Mouse (Mus musculus) liver, adult 2 months (tissue): ENCODE results near the gene Pfkp. TPM values are rescaled to one million over a fixed set of nuclear protein-coding genes. Genes with fewer than 3 reads are reported as not detected.

Source experiments
- DNase-seq: peaks from one replicate; pipeline ENCODE4 v3.0.0-alpha.2; 2011; ENCODE audit warnings: low read depth, low spot score; ENCODE audit errors: extremely low read depth
- H3K27ac ChIP-seq: fragments of 200-500 bp; replicated peaks from 2 replicates; pipeline ENCODE4 v1.5.1; 2012; ENCODE audit warnings: low read depth, mild to moderate bottlenecking, control low read depth, inconsistent platforms, low read length; ENCODE audit not compliant: insufficient read depth
- H3K27me3 ChIP-seq: fragments of 200-500 bp; 2 replicates; pipeline ENCODE4 v1.6.1; 2012; ENCODE audit warnings: mild to moderate bottlenecking, moderate library complexity, low read length, inconsistent platforms; ENCODE audit not compliant: control insufficient read depth, insufficient read depth
- H3K36me3 ChIP-seq: fragments of 200-500 bp; 2 replicates; pipeline ENCODE4 v1.6.1; 2012; ENCODE audit warnings: low read length, inconsistent platforms; ENCODE audit not compliant: control insufficient read depth, insufficient read depth
- H3K4me1 ChIP-seq: fragments of 200-500 bp; 2 replicates; pipeline ENCODE4 v1.6.1; 2011; ENCODE audit warnings: low read length; ENCODE audit not compliant: control insufficient read depth, insufficient read depth
- H3K4me3 ChIP-seq: fragments of 200-500 bp; 2 replicates; pipeline ENCODE4 v1.5.1; 2011; ENCODE audit warnings: low read depth, mild to moderate bottlenecking, control low read depth, low read length, moderate library complexity; ENCODE audit not compliant: insufficient read depth
- H3K79me2 ChIP-seq: fragments of 200-500 bp; 2 replicates; pipeline ENCODE4 v1.6.1; 2012; ENCODE audit warnings: inconsistent platforms, mild to moderate bottlenecking, low read length, moderate library complexity; ENCODE audit not compliant: control insufficient read depth, insufficient read depth
- H3K9ac ChIP-seq: fragments of 200-500 bp; 2 replicates; pipeline ENCODE4 v1.6.1; 2012; ENCODE audit warnings: low read depth, mild to moderate bottlenecking, control low read depth, inconsistent platforms, low read length
- CTCF ChIP-seq: fragments of 200-500 bp; IDR thresholded peaks from 2 replicates; pipeline ENCODE4 v1.5.1; 2011; ENCODE audit warnings: low read depth, low read length, control low read depth
- POLR2A ChIP-seq: fragments of 200-500 bp; IDR thresholded peaks from 2 replicates; pipeline ENCODE4 v1.6.1; 2011; ENCODE audit warnings: low read length, control low read depth; ENCODE audit not compliant: insufficient read depth; ENCODE audit errors: extremely low read depth
- WGBS: fragments of 180-500 bp; shearing (Covaris S2); methylation state at CpG from one replicate; pipeline ENCODE4 v1.1.7; 2018; 5-methylcytosine and 5-hydroxymethylcytosine counted together
- polyA plus RNA-seq: library from polyadenylated mRNA; depleted of rRNA; stranded (reverse); fragments of >200 nt; gene quantifications from 2 replicates; pipeline ENCODE4 v1.2.3, GENCODE M21; 2012
- total RNA-seq: library from RNA; depleted of rRNA; stranded (reverse); fragments of >200 nt; gene quantifications from 2 replicates; pipeline ENCODE4 v1.2.3, GENCODE M21; 2014

Gene Pfkp
- total and polyA plus RNA-seq, 2 experiments = 1.8 to 2.8 TPM

DNA sequence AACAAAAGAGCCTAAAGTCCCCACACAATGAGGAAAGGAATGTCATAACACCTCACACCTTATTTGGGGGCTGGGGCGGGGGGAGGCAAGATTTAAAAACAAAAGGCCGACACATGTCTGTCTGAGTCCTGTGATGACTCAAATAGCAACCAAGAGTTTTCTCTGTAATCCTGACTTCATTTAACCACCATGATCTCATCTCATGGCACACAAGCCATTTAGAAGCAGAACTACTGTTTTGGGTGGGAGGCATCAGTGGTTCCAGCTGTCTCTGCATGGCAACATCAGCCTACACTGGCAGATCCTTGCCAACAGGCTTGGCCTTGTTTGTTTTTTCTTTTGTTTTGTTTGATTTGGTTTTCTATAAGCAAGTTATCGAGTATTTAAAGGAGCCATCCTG, 29.9 kb downstream of the Pfkp start:
- WGBS = 88% methylated on average over 3 of the region's 3 CpGs
- H3K27me3 ChIP-seq = no peaks in the 10 kb centered on the region
- no peaks in the 10 kb centered on the region for H3K4me1 ChIP-seq
- H3K79me2 ChIP-seq = no peaks in the 10 kb centered on the region
- no peak overlapping the region for H3K4me3 ChIP-seq
- H3K36me3 ChIP-seq = no peaks in the 10 kb centered on the region
- H3K27ac ChIP-seq = no peak overlapping the region
- DNase-seq = no peak
- no peak overlapping the region for H3K9ac ChIP-seq
- TF ChIP-seq POLR2A (no peak), CTCF (no peak)

DNA sequence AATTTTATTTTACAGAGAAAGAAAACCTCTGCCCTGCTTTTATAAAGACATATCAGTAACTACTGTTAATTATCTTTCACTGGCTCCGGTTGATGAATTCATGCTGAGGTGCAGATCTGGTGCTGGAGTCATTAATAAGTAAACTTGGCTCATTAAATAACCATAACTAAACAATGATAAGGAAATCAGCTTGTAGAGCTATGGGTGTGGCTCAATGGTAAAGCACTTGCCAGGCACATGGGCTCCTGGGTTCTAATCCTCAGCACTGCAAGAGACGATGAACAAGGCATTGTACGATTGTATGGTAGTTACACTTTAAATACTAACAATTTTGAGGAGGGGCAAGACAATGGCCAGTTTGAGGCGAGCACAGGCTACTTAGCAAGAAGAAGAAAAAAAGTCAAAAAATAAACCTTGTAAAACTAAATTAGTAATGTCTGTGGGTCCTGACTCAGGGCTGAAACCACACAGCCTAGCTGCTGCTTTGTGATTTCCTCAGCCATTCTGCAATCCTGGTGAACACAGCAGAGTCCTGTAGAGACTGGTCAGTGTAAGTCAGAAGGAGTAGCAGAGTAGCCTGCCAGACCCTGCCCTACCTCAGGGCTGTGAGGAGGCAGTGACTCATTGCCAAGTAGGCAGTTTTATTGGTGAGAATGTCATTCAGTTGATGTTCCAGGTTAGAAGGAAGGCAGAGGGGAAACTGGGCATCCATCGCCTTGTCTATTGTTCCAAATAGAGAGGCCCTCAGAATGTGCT, 34.7 kb downstream of the Pfkp start:
- H3K27me3 ChIP-seq = no peaks in the 10 kb centered on the region
- no peaks in the 10 kb centered on the region for H3K79me2 ChIP-seq
- no peaks in the 10 kb centered on the region for H3K4me1 ChIP-seq
- no peaks in the 10 kb centered on the region for H3K36me3 ChIP-seq
- WGBS = 92% methylated on average over 5 of the region's 5 CpGs
- DNase-seq = no peak
- no peak overlapping the region for H3K4me3 ChIP-seq
- H3K9ac ChIP-seq = no peak overlapping the region
- no peak overlapping the region for H3K27ac ChIP-seq
- TF ChIP-seq POLR2A = no peak
- TF ChIP-seq CTCF = no peak

DNA sequence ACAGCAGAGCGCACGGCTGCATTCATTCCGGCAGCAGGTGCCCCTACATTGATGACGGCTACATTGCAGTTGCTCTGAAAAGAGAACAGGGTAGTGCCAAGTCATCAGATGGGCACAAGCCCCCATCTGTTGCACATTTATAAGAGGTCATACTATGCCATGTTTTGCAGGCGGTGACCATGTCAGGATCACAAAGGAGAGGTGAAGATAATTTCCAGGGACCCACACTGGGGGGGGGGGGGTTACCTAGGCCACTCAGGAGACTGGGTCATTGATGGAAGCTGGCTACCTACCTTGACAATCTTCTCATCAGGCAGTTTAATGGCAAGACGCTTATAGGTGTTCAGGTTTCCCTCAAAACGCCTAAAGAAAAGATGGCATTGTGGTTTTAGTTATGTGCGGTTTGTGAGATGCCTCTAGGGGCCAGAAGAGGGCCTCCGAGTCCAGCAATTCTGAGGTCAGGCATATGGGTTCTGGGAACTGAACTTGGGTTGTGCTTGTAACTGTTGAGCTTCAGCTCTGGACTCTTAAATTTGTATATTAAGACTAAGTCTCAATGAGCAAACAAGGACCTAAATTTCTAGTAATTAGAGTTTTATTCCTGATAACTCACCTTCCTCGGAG, 45.7 kb downstream of the Pfkp start:
- H3K4me1 ChIP-seq = no peaks in the 10 kb centered on the region
- DNase-seq = no peak
- TF ChIP-seq POLR2A = no peak
- H3K79me2 ChIP-seq = no peaks in the 10 kb centered on the region
- no peak overlapping the region for H3K4me3 ChIP-seq
- H3K27me3 ChIP-seq = no peaks in the 10 kb centered on the region
- 87% methylated on average over 10 of the region's 10 CpGs for WGBS
- H3K27ac ChIP-seq = no peak overlapping the region
- no peaks in the 10 kb centered on the region for H3K36me3 ChIP-seq
- no peak overlapping the region for H3K9ac ChIP-seq

DNA sequence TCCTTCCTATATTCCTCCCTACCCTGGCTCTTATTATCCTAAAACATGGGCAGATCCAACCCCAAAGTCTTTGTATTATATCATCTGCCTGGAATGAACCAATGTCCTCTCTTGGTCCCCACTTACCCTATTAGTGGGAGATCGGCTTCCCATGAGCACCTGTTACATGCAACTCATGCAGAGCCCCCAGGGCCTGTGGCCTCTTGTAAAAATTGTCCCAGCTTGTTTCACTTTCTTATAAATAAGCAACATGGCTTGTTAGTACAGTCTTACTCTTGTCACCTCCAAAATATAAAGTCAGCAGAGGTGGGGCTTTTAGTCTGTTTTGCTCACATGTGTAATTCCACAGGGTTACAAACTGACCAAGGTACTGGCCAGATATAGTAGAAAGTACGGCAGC, 46.9 kb downstream of the Pfkp start:
- no peak overlapping the region for H3K9ac ChIP-seq
- no peaks in the 10 kb centered on the region for H3K27me3 ChIP-seq
- H3K27ac ChIP-seq = no peak overlapping the region
- no peak for TF ChIP-seq POLR2A
- no peak for TF ChIP-seq CTCF
- H3K36me3 ChIP-seq = no peaks in the 10 kb centered on the region
- no peak for DNase-seq
- no peaks in the 10 kb centered on the region for H3K79me2 ChIP-seq
- 82% methylated on average over 2 of the region's 2 CpGs for WGBS
- H3K4me1 ChIP-seq = no peaks in the 10 kb centered on the region
- H3K4me3 ChIP-seq = no peak overlapping the region

DNA sequence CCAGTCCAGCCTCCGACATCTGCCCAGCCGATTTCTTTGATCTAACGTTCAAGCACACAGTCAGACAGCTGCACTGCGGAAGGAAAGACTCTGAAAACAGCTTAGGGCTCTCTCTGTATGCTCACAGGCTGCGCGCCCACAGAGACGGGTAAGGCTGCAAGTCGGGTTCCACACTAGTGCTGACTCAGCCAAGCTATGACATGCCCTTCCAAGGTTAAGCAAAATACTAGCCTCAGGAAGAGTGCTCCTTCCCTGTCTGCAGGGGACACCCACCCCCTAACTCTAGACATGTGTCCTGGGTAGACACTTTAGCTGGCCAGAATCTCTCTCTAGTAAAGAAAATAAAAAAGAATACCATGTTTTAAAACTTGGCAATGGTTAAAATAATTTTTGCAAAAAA, 48.0 kb downstream of the Pfkp start:
- Histone ChIP-seq H3K27me3 (no peaks in the 10 kb centered on the region), H3K36me3 (no peaks in the 10 kb centered on the region), H3K4me1 (no peaks in the 10 kb centered on the region), H3K79me2 (no peaks in the 10 kb centered on the region), H3K9ac (no peak overlapping the region), H3K4me3 (no peak overlapping the region), H3K27ac (no peak overlapping the region)
- TF ChIP-seq POLR2A (no peak), CTCF (no peak)
- DNase-seq = no peak
- WGBS = 85% methylated on average over 8 of the region's 8 CpGs

DNA sequence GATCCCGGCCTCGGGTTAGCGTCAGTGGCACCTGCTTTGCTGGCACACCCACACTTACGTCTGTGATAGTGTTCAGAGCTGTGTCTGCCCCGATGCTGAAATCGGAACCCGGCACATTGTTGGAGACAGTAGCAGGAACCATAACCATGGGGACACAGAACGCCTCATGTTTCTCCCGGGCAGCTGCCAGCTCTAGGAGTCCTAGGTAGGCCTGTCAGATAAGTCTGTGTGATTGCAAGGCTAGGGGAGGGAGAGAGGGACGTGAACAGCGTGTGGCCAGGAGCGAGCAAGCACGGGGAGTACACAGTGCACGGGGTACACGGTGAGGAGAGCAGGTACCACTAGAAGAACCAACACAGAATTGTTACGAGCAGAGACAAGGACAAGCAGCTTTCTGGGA, 50.8 kb downstream of the Pfkp start:
- Histone ChIP-seq H3K4me3 (no peak overlapping the region), H3K9ac (no peak overlapping the region), H3K27ac (no peak overlapping the region), H3K36me3 (no peaks in the 10 kb centered on the region), H3K79me2 (no peaks in the 10 kb centered on the region), H3K27me3 (no peaks in the 10 kb centered on the region), H3K4me1 (no peaks in the 10 kb centered on the region)
- no peak for DNase-seq
- WGBS = 91% methylated on average over 16 of the region's 16 CpGs
- TF ChIP-seq POLR2A (no peak), CTCF (no peak)
